Mouse (Mus musculus) thymus, postnatal 14 days (tissue): ENCODE measurements around the gene Grk3.
A peak's percentile ranks its signal among the peaks of the same experiment; 100 is the strongest.

Experiments
- DNase-seq: peaks from one replicate; pipeline ENCODE4 v3.0.0; 2021

Grk3 gene

DNA sequence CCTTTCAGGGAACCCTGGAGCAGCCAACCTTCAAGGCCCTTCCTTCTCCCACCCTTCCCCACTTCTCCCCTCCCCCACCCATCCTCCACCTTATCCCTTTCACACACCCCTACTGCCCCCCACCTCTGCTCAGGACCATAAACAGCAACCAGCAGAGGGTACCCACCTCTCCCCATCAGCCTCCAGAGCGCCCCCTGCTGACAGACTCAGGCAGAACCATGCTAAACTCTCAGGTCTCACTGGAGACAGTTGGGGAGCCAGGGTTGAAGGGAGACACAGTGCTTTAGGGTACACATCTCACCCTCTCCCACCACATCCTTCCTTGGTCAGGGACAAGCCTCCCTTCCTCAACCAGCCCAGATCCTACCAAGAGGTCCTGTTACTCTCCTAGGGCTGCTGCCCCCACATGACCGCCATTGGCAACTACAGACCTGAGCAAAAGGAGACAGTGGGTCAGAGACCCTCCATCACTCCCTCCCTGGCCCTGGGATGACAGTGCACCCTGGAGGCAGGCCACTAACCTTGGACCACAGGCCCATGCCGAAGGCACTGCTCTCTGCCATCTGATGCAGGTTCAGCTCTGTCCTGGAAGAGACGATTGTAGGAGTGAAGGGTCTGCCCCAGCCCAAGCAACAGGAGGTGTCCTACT, 150.7 kb downstream of the Grk3 start:
- peak; percentile 49 for DNase-seq
